Mouse (Mus musculus): ENCODE data around the gene Rnf26.

The Rnf26 gene

GRCm38 (mm10) chr9:44047071-44047470 is 66.2 kb downstream of the Rnf26 start:
- DNase-seq (ENCODE audit: low spot score) = no peak

DNA sequence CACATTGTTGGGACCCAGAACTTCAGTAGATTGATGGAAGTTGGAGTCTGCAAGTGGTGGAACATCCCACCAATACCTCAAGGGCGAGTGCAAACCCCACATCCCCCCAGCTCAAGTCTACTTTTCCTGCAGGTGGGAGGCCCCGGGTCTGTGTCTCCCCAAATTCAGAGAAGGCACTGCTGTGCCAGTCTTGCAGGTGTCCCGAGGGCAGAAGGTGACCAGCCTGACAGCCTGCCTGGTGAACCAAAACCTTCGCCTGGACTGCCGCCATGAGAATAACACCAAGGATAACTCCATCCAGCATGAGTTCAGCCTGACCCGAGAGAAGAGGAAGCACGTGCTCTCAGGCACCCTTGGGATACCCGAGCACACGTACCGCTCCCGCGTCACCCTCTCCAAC is 66.9 kb downstream of the Rnf26 start:
- DNase-seq (ENCODE audit: low spot score) = no peak

DNA sequence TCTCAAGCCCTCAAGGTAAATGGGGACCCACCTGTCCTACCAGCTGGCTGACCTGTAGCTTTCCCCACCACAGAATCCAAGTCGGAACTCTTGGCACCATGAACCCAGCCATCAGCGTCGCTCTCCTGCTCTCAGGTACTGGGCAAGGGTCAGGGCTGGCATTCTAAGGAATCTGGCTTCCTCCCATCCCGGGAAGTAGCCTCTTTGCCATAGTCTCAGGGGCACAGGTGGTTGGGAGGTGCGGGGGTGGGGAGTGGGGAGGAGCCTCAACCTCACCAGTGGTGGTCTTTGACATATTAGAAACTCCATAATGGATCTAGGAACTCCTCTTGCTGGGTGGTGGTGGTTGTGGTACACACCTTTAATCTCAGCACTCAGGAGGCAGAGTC is 67.4 kb downstream of the Rnf26 start:
- no peak for DNase-seq (ENCODE audit: low spot score)
